Mouse (Mus musculus): Measurements from ENCODE around the gene Gm12789. TPM values are rescaled to one million over a fixed set of nuclear protein-coding genes. Genes with fewer than 3 reads are reported as not detected.

The Gm12789 gene
- polyA plus RNA-seq (2012; rRNA removed): not detected in 2 replicates

GRCm38 (mm10) chr4:101986326-101986725 is at the start of gene Gm12789:
TSS of gene Gm12789 (plus strand) at chr4:101986626.

GRCm38 (mm10) chr4:101940107-101940506 is 46.3 kb upstream of the Gm12789 start, which contains the start of gene Gm12794:
TSS of gene Gm12794 (plus strand) at chr4:101940407.

GRCm38 (mm10) chr4:101980949-101981348 is 5.5 kb upstream of the Gm12789 start, which contains the start of gene Gm12790:
TSS of gene Gm12790 (minus strand) at chr4:101981049.

Other genes starting within 250 kb of the Gm12789 start
- gene B020004J07Rik, start 142.6 kb upstream of the Gm12789 start, polyA plus RNA-seq (2012; rRNA removed): not detected in 2 replicates
- not detected in 2 replicates for gene C130073F10Rik, start 92.8 kb upstream of the Gm12789 start, polyA plus RNA-seq (2012; rRNA removed)
- not detected in 2 replicates for gene Gm12800, start 77.5 kb upstream of the Gm12789 start, polyA plus RNA-seq (2012; rRNA removed)
- gene Gm12794, start 46.2 kb upstream of the Gm12789 start, polyA plus RNA-seq (2012; rRNA removed): not detected in 2 replicates
- gene Gm12790, start 5.6 kb upstream of the Gm12789 start, polyA plus RNA-seq (2012; rRNA removed): not detected in 2 replicates
- 1.6 and 1.7 TPM in 2 replicates for gene Pde4b, start 100.9 kb downstream of the Gm12789 start, polyA plus RNA-seq (2012; rRNA removed)

All from liver, embryonic 14 days (tissue).